Mouse (Mus musculus): Measurements from ENCODE around the gene Tada2a. TPM values are rescaled to one million over a fixed set of nuclear protein-coding genes. Genes with fewer than 3 reads are reported as not detected.
A peak's percentile ranks its signal among the peaks of the same experiment; 100 is the strongest.

Tada2a gene
- polyA plus RNA-seq, 1 experiment from 2014 or later: 20.7 TPM

DNA sequence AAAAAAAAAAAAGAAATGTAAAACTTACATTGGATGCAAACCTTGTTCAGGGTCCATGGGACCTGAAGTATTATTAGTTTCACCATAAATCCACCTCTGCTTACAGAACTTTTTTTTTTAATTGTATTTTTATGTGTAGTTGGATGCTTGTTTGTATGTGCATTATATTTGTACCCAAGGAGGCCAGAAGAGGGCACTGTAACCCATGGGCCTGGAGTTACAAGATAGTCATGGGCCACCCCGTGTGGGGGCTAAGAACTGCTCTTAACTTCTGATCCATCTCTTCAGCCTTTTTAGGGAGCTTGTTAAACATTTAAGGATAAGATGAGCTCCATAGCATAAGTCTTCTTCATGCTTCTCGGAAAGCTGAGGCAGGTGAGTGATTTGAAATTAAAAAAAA, 21.5 kb upstream of the Tada2a start:
- H3K27me3 ChIP-seq (ENCODE audit: control insufficient read depth, insufficient read depth, low read length): no peaks in the 10 kb centered on the region
- H3K9me3 ChIP-seq (replicated peaks; ENCODE audit: control insufficient read depth, low read length): no peaks in the 10 kb centered on the region
- H3K36me3 ChIP-seq (ENCODE audit: control insufficient read depth, insufficient read depth): no peaks in the 10 kb centered on the region
- 64% methylated on average over 2 of the region's 2 CpGs for WGBS
- no peak overlapping the region for H3K4me3 ChIP-seq (ENCODE audit: low read length)
- H3K4me2 ChIP-seq (ENCODE audit: low read depth, low read length): no peak overlapping the region
- H3K4me1 ChIP-seq (ENCODE audit: control insufficient read depth, insufficient read depth, low read length): peaks cover 2% of the 10 kb centered on the region; the same call in 1 of the 2 replicates
- H3K9ac ChIP-seq (ENCODE audit: low read length): no peak overlapping the region
- ATAC-seq (replicated peaks; ENCODE audit: extremely low read depth, insufficient read depth, low FRiP score): no peak
- no peak overlapping the region for H3K27ac ChIP-seq (ENCODE audit: low read length)

GRCm38 (mm10) chr11:84146081-84146480, 16.7 kb upstream of the Tada2a start:
- Histone ChIP-seq H3K9ac (ENCODE audit: low read length) (no peak overlapping the region), H3K9me3 (replicated peaks; ENCODE audit: control insufficient read depth, low read length) (no peaks in the 10 kb centered on the region), H3K27me3 (ENCODE audit: control insufficient read depth, insufficient read depth, low read length) (no peaks in the 10 kb centered on the region), H3K27ac (ENCODE audit: low read length) (no peak overlapping the region), H3K4me3 (ENCODE audit: low read length) (no peak overlapping the region), H3K4me2 (ENCODE audit: low read depth, low read length) (no peak overlapping the region), H3K36me3 (ENCODE audit: control insufficient read depth, insufficient read depth) (no peaks in the 10 kb centered on the region), H3K4me1 (ENCODE audit: control insufficient read depth, insufficient read depth, low read length) (peaks cover 2% of the 10 kb centered on the region; the same call in 1 of the 2 replicates)
- WGBS: 69% methylated on average over 3 of the region's 3 CpGs
- ATAC-seq (replicated peaks; ENCODE audit: extremely low read depth, insufficient read depth, low FRiP score): no peak

GRCm38 (mm10) chr11:84145201-84145798, 15.9 kb upstream of the Tada2a start:
- Histone ChIP-seq H3K4me1 (ENCODE audit: control insufficient read depth, insufficient read depth, low read length) (peaks cover 2% of the 10 kb centered on the region; the same call in 1 of the 2 replicates), H3K4me2 (ENCODE audit: low read depth, low read length) (no peak overlapping the region), H3K27ac (ENCODE audit: low read length) (no peak overlapping the region), H3K27me3 (ENCODE audit: control insufficient read depth, insufficient read depth, low read length) (no peaks in the 10 kb centered on the region), H3K36me3 (ENCODE audit: control insufficient read depth, insufficient read depth) (no peaks in the 10 kb centered on the region), H3K9ac (ENCODE audit: low read length) (no peak overlapping the region), H3K9me3 (replicated peaks; ENCODE audit: control insufficient read depth, low read length) (no peaks in the 10 kb centered on the region), H3K4me3 (ENCODE audit: low read length) (no peak overlapping the region)
- ATAC-seq (replicated peaks; ENCODE audit: extremely low read depth, insufficient read depth, low FRiP score): no peak
- 68% methylated on average over 10 of the region's 10 CpGs for WGBS

GRCm38 (mm10) chr11:84141752-84142151, 12.4 kb upstream of the Tada2a start:
- H3K27me3 ChIP-seq (ENCODE audit: control insufficient read depth, insufficient read depth, low read length): no peaks in the 10 kb centered on the region
- H3K27ac ChIP-seq (ENCODE audit: low read length): no peak overlapping the region
- H3K4me3 ChIP-seq (ENCODE audit: low read length): no peak overlapping the region
- no peak overlapping the region for H3K4me2 ChIP-seq (ENCODE audit: low read depth, low read length)
- no peaks in the 10 kb centered on the region for H3K4me1 ChIP-seq (ENCODE audit: control insufficient read depth, insufficient read depth, low read length)
- 49% methylated on average over 2 of the region's 2 CpGs for WGBS
- no peak for ATAC-seq (replicated peaks; ENCODE audit: extremely low read depth, insufficient read depth, low FRiP score)
- no peaks in the 10 kb centered on the region for H3K9me3 ChIP-seq (replicated peaks; ENCODE audit: control insufficient read depth, low read length)
- H3K9ac ChIP-seq (ENCODE audit: low read length): no peak overlapping the region
- H3K36me3 ChIP-seq (ENCODE audit: control insufficient read depth, insufficient read depth): no peaks in the 10 kb centered on the region

GRCm38 (mm10) chr11:84136453-84136852, 7.1 kb upstream of the Tada2a start:
- no peak overlapping the region for H3K4me3 ChIP-seq (ENCODE audit: low read length)
- no peak overlapping the region for H3K9ac ChIP-seq (ENCODE audit: low read length)
- no peak for ATAC-seq (replicated peaks; ENCODE audit: extremely low read depth, insufficient read depth, low FRiP score)
- no peaks in the 10 kb centered on the region for H3K27me3 ChIP-seq (ENCODE audit: control insufficient read depth, insufficient read depth, low read length)
- H3K9me3 ChIP-seq (replicated peaks; ENCODE audit: control insufficient read depth, low read length): no peaks in the 10 kb centered on the region
- H3K4me2 ChIP-seq (ENCODE audit: low read depth, low read length): no peak overlapping the region
- 88% methylated on average over 3 of the region's 3 CpGs for WGBS
- no peak overlapping the region for H3K27ac ChIP-seq (ENCODE audit: low read length)
- no peaks in the 10 kb centered on the region for H3K36me3 ChIP-seq (ENCODE audit: control insufficient read depth, insufficient read depth)
- H3K4me1 ChIP-seq (ENCODE audit: control insufficient read depth, insufficient read depth, low read length): no peaks in the 10 kb centered on the region

GRCm38 (mm10) chr11:84134331-84134860, 5.0 kb upstream of the Tada2a start:
- H3K27me3 ChIP-seq (ENCODE audit: control insufficient read depth, insufficient read depth, low read length): no peaks in the 10 kb centered on the region
- no peaks in the 10 kb centered on the region for H3K9me3 ChIP-seq (replicated peaks; ENCODE audit: control insufficient read depth, low read length)
- H3K9ac ChIP-seq (ENCODE audit: low read length): no peak overlapping the region
- H3K4me1 ChIP-seq (ENCODE audit: control insufficient read depth, insufficient read depth, low read length): peaks cover 4% of the 10 kb centered on the region
- H3K36me3 ChIP-seq (ENCODE audit: control insufficient read depth, insufficient read depth): no peaks in the 10 kb centered on the region
- no peak for ATAC-seq (replicated peaks; ENCODE audit: extremely low read depth, insufficient read depth, low FRiP score)
- no peak overlapping the region for H3K4me2 ChIP-seq (ENCODE audit: low read depth, low read length)
- no peak overlapping the region for H3K4me3 ChIP-seq (ENCODE audit: low read length)
- no peak overlapping the region for H3K27ac ChIP-seq (ENCODE audit: low read length)
- 97% methylated on average over 2 of the region's 2 CpGs for WGBS

- ATAC-seq (replicated peaks; ENCODE audit: extremely low read depth, insufficient read depth, low FRiP score): no peak
- Histone ChIP-seq H3K27me3 (ENCODE audit: control insufficient read depth, insufficient read depth, low read length) (no peaks in the 10 kb centered on the region), H3K9ac (ENCODE audit: low read length) (peak overlapping the region; percentile 92), H3K27ac (ENCODE audit: low read length) (no peak overlapping the region), H3K4me1 (ENCODE audit: control insufficient read depth, insufficient read depth, low read length) (peaks cover 7% of the 10 kb centered on the region), H3K9me3 (replicated peaks; ENCODE audit: control insufficient read depth, low read length) (no peaks in the 10 kb centered on the region), H3K36me3 (ENCODE audit: control insufficient read depth, insufficient read depth) (peaks cover 14% of the 10 kb centered on the region), H3K4me3 (ENCODE audit: low read length) (peak overlapping the region; percentile 93), H3K4me2 (ENCODE audit: low read depth, low read length) (peak overlapping the region; percentile 92)
- WGBS: 7% methylated on average over 11 of the region's 11 CpGs
These were observed 392 bp upstream of the Tada2a start for GRCm38 (mm10) chr11:84129799-84130185.

GRCm38 (mm10) chr11:84127977-84128376, 1.4 kb downstream of the Tada2a start:
- Histone ChIP-seq H3K9me3 (replicated peaks; ENCODE audit: control insufficient read depth, low read length) (no peaks in the 10 kb centered on the region), H3K36me3 (ENCODE audit: control insufficient read depth, insufficient read depth) (peaks cover 21% of the 10 kb centered on the region), H3K4me2 (ENCODE audit: low read depth, low read length) (no peak overlapping the region), H3K9ac (ENCODE audit: low read length) (no peak overlapping the region), H3K27ac (ENCODE audit: low read length) (no peak overlapping the region), H3K4me3 (ENCODE audit: low read length) (no peak overlapping the region), H3K27me3 (ENCODE audit: control insufficient read depth, insufficient read depth, low read length) (no peaks in the 10 kb centered on the region), H3K4me1 (ENCODE audit: control insufficient read depth, insufficient read depth, low read length) (peaks cover 7% of the 10 kb centered on the region)
- 77% methylated on average over 4 of the region's 4 CpGs for WGBS
- ATAC-seq (replicated peaks; ENCODE audit: extremely low read depth, insufficient read depth, low FRiP score): no peak

GRCm38 (mm10) chr11:84121051-84121956, 8.1 kb downstream of the Tada2a start:
- Histone ChIP-seq H3K4me2 (ENCODE audit: low read depth, low read length) (no peak overlapping the region), H3K36me3 (ENCODE audit: control insufficient read depth, insufficient read depth) (peaks cover 36% of the 10 kb centered on the region), H3K9ac (ENCODE audit: low read length) (no peak overlapping the region), H3K4me3 (ENCODE audit: low read length) (no peak overlapping the region), H3K4me1 (ENCODE audit: control insufficient read depth, insufficient read depth, low read length) (no peaks in the 10 kb centered on the region; the same call in 1 of the 2 replicates), H3K27me3 (ENCODE audit: control insufficient read depth, insufficient read depth, low read length) (no peaks in the 10 kb centered on the region), H3K27ac (ENCODE audit: low read length) (no peak overlapping the region), H3K9me3 (replicated peaks; ENCODE audit: control insufficient read depth, low read length) (no peaks in the 10 kb centered on the region)
- ATAC-seq (replicated peaks; ENCODE audit: extremely low read depth, insufficient read depth, low FRiP score): no peak
- WGBS: 71% methylated on average over 12 of the region's 12 CpGs
